Mouse (Mus musculus): ENCODE results near the gene Hnrnpr. TPM values are rescaled to one million over a fixed set of nuclear protein-coding genes. Genes with fewer than 3 reads are reported as not detected.

Gene Hnrnpr
- 10 to 100 TPM; 73.9 to 81.7 TPM for total RNA-seq (2021)
- long read RNA-seq, experiment 1, full-length matches to known transcripts = 90 of 111 reads
- long read RNA-seq, experiment 1, partial matches to known transcripts = 16 of 111 reads
- long read RNA-seq, experiment 1, other reads (novel, unspliced or antisense) = 5 of 111 reads
- long read RNA-seq, experiment 2, full-length matches to known transcripts = 21 of 25 reads
- long read RNA-seq, experiment 2, partial matches to known transcripts = 4 of 25 reads
- long read RNA-seq, experiment 2, other reads (novel, unspliced or antisense) = 0 of 25 reads

DNA sequence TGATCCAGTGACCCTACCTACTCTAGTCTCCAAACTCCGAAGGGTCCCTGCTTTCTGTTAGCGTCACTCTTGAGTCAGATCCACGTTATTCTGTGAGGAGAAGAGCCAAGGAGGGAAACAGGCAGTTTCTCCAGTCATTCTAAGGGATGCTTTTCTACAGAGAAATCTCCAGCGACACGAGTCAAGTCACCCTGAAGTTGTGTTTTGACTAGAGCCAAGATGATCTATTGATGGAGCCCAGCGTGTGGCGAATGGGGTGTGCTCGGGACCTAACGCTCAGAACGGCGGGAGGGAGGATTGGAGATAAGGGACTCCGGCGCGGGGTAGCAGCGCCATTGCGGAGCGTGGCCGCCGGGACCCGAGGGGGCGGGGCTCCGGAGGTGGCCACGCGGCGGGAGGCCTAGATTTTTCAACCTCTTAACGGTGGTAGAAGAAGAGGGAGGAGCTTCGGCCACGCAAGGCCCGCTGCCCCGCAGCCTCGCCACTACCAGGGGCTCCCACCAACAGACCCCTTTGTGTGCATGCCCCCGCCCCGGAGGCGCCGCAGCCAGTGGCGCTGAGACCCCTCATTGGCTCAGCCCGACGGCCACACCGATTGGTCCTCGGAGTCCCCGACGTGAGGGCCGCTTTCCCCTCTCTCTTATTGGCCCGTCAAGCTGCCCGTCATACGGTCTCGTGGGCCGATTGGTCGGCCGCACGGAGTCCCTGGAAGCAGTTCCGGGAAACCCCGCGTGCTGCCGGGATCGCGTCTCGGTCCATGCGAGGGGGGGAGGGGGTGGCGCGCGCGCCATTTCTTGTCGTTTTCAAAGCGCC is at the start of gene Hnrnpr:
Gene Hnrnpr, plus strand, starts transcription at position 714 of the 813 bp plus-strand sequence.
- peak; percentile 99 for DNase-seq

DNA sequence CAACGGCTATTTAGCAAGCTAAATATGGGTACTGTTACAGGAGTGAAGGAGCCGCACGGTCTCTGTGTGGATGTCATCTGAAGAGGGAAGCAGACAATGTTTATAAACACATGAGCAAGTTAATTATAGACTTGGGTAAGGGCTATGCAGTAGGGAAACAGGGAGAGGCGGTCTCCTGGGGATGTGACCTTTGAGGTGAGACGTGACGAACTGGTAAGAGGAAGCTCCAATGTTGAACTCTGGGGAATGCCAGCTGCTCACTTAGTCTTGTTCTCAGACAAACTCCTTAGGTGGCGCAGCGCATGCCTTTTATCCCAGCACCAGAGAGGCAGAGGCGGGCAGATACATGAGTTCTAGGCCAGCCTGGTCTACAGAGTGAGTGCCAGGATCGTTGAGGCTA is 48.8 kb upstream of the Hnrnpr start:
- no peak for DNase-seq

DNA sequence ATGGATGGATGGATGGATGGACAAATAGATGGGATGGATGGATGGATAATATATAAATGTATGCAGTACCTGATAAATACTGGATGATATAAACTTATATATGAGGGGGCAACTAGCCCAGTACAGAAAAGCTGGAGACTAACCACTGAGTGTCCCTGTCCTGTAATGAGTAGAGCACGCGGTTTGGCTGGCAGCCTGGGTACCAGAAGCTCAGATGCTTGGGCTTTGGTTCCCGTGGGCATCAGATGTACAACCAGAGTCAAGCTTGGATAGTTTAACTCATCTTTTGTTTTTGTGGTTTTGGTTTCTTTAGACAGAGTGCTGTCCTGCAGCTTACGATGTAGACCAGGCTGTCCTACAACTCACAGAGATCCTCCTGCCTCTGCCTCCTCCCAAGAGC is 47.2 kb upstream of the Hnrnpr start:
- no peak for DNase-seq

DNA sequence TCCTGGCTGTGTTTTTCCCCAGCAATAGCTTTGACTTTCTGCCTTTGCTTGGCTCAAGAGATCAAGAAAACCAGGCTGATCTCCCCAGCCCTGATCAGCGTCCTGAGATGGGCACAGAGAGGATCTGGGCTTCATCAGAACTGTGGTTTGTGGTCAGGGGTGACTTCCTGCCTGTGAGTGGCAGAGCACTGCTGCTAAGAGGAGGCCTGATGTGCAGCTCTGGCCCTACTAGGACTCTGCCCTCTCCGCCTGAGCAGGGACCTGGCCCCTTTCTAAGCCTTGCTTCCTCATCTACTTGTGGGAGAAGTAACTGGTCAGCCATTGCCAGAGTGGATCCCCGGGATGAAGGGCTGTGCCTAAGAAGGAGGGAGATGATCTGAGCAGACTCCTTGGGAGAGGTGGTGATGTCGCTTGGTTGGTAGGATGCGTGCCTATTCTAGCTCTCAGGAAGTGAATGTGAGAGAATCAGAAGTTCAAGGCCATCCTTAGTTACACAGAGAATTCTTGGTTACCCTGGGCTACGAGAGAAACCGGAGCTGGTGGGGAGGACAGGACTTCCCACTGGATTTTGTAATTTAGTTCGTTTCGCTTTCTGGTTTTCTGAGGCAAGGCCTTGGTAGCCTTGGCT is 43.9 kb upstream of the Hnrnpr start:
- DNase-seq = peak in 1 of 2 experiments; percentile 22

DNA sequence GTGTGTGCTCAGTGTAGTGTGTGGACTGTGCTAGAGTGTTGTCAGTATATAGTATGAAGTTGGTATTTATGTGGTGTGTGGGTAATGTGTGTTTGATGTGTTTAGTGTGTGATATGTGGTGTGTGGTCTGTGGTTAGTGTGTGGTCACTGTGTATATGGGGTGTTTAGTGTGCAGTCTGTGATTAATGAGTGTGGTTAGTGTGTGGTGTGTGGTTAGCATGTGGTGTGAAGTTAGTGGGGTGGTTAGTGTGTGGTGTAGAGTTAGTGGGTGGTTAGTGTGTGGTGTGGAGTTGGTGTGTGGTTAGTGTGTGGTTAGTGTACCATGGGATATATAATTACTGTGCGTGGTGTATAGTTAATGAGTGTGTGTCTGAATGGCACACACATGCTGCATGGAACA is 41.8 kb upstream of the Hnrnpr start:
- no peak for DNase-seq

DNA sequence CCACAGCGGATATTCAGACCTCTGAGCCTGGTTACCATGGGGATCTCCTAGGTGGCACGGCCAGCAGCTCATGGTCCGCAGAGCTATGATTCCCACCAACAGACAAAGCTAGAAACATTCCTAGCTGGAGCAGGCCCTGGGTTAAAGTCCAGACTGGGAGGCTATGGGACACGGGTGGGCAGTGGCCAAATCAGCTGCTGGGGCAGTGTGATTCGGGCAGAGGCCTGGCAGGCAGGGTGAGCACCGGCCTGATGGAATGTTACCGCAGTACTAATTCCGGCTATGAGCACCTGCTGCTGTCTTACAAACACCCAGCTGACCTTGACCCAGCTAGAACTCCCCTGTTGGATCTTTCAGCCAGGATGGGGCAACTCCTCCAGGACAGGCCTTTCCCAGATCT is 40.1 kb upstream of the Hnrnpr start:
- DNase-seq = no peak

DNA sequence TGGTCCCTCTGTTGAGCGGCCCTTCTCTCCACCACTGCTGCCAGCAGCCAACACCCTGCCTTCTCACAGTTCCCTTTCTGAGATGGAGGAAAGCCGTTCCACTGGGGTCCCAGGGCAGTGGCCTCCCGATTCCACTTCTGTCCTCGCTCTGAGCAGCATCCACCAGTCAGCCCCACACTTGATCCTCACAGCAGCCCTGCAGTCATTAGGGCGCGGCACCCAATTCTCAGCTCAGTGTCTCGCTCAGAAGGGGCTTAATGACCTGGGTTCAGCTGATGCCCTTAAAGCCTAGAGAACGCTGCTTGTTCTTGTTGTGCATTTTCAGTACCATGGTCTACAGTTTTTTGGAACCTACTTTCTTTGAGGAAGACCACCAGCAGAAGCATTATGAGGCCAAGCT is 29.6 kb upstream of the Hnrnpr start:
- DNase-seq = no peak

DNA sequence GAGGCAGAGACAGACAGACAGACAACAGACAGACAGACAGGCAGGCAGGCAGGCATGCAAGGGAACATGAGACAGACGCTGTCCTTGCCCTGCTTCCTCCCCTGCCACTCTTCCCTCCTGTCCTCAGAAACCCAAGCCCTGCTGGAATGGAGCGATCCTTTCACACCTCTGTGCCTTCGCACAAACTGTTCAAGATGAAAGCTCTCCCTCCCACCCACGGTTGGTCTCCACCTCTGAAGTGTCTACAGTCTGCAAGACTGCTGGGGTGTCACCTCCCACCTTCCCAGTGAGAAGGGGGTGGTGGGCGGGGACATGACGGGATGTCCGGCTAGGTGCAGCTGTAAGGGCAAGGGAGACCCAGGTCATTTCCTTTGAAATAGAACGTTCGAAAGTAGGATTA is 29.1 kb upstream of the Hnrnpr start:
- DNase-seq = no peak

DNA sequence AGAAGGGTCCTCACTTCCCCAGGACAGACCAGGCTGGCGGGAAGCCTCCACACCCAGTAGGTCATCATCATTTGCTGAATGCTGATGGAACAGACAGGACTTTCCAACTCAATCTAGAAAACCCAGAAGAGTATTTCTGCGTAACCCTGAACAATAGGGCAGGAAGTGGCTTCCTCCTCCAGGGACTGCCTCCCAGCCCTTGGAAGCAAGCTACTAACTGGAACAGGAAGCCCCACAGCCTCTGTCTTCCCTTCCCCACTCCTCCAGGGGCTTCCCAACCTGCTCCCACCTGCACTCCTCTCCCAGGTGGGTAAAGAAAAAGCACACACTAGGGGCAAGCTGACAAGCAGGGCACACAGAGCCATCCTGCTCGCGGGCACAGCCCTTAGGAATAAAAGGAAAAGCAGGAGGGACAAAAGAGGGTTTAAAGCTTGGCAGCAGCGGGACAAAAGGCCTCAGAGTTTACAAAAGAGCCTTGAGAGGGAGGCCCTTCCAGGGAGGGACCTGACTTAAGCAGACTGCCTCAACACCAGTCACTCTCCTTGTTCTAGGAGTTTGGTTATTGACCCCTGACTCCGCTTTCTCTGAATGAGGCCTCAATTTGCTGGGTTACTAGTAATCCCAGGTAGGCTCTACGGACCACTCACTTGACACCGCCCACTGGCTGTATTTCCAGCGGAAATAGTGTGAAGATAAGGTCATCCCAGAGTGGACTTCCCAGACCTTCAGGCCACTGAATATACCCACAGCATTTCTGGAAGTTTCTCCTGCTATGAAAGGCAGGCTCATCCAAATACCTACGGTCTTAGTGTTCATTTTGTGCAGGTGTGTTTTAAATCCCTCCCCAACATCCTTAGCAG is 27.9 kb upstream of the Hnrnpr start:
- DNase-seq = peak; percentile 10 to 33

DNA sequence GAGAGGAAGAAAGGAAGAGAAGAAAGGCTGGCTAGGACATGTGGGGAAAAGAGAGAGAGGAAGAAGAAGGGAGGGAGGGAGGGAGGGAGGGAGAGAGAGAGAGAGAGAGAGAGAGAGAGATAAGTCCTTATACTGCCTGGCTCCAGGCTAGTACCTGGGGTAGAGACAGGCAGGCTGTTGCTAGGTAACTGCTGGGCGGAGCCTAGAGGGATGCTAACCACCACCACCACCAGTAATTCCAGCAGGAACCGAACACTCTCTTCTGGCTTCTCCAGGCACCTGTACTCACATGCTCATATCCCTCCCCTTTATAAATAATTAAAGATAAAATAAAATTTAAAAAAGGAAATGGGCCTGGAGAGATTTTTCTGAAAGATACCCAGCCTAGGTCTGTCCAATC is 27.0 kb upstream of the Hnrnpr start:
- no peak for DNase-seq

DNA sequence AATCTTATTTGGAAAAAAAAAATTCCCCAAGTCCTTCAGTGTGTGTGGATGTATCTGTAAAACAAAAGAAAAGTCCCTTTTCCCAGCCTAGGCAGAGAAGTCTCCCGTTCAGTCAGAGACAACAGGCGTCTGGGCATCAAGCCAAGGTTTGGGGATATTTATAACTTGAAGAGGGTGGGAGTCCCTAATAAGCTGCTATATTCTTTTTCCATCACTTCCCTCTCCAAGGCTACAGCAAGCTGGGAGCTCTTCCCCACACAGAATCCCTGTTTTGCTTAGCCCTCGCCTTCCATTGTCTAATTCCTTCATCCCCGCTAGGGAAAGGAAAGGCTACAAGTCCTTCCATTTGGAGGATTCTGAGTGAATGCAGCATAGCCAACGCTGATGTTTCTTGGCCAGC is 26.3 kb upstream of the Hnrnpr start, which contains the start of gene Zfp46:
Gene Zfp46, plus strand, starts transcription at position 229 of the 400 bp plus-strand sequence.
- peak; percentile 67 to 82 for DNase-seq

DNA sequence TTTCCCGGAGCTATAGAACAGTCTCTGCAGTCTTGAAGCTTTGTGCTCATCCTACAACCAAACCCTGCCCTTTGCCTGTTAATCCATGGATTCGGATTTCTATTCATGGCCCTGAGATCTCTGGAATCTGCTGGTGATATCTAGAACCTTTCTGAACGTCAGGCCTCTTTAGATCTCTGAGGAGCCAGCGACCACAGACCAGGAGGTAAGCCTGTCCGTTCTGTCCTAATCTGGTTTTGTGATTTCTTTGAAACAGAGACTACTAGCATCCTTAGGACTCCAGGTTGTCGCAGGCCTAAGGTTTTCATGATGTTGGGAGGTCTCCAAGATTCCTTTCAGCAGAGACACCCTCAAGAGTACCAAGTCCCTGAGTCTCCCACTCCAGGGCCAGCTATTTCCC is 25.9 kb upstream of the Hnrnpr start:
- DNase-seq = no peak

DNA sequence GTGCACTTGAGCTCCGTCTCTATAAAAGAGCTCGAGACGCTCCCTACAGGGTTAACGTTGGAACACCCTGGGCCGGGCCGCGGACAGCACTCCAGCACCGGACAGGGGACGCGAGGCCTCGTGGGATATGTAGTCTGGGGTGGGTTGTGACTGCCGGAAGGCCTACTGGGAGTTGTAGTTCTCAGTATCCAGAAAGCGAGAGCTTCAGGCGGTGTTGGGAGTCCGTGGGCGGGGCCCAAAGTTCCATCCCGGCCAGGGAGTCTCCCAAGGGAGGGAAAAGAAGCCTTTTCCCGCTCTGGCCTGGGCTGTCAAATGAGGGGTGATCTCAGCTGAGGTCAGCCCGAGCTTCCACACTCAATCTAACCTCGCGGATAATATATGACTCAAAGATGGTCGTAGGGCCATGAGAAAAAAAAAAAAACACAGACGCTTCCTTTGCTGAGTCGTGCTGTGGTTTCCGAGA is 25.4 kb upstream of the Hnrnpr start:
- DNase-seq = peak; percentile 96

DNA sequence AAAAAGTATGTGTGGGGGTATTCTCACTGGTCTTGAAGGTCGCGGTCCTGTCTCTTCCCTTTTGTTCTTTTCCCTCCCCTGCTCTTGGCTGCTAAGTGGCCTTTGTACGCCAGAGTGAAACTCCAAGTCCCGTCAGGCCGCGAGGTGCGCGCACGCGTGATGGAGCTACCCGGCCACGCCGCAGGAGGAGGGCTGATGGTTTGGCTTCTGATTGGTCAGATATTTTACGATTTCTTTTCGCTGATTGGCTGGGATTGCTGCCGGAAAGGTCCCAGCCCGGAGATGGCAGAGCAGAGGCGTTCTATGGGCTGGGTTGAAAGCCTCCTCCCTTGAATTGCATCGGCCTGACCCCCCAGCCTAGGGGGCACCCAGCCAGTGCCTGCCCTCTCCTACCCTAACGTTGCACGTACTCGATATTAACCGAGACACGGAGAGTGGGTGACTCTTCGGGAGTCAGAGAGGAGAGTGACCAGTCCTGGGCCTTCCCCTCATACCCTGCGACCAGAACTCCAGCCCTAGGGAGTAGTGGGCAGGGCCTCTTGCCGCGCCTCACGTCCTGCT is 24.9 kb upstream of the Hnrnpr start:
- DNase-seq = peak; percentile 97 to 98

DNA sequence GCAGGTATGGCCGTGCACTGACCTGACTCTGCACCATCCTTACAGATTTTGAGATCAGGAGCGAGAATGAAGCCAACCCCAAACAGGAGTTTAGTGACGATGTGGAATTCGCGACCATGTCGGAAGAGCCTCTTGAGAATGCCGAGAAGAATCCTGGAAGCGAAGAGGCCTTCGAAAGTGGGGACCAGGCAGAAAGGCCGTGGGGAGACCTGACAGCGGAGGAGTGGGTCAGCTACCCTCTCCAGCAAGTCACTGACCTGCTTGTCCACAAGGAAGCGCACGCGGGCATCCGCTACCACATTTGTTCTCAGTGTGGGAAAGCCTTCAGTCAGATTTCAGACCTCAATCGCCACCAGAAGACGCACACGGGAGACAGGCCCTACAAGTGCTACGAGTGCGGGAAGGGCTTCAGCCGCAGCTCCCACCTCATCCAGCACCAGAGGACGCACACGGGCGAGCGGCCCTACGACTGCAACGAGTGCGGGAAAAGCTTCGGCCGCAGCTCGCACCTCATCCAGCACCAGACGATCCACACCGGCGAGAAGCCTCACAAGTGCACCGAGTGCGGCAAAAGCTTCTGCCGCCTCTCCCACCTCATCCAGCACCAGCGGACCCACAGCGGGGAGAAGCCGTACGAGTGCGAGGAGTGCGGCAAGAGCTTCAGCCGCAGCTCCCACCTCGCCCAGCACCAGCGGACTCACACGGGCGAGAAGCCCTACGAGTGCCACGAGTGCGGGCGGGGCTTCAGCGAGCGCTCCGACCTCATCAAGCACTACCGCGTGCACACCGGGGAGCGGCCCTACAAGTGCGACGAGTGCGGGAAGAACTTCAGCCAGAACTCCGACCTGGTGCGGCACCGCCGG is 20.6 kb upstream of the Hnrnpr start:
- DNase-seq = no peak

DNA sequence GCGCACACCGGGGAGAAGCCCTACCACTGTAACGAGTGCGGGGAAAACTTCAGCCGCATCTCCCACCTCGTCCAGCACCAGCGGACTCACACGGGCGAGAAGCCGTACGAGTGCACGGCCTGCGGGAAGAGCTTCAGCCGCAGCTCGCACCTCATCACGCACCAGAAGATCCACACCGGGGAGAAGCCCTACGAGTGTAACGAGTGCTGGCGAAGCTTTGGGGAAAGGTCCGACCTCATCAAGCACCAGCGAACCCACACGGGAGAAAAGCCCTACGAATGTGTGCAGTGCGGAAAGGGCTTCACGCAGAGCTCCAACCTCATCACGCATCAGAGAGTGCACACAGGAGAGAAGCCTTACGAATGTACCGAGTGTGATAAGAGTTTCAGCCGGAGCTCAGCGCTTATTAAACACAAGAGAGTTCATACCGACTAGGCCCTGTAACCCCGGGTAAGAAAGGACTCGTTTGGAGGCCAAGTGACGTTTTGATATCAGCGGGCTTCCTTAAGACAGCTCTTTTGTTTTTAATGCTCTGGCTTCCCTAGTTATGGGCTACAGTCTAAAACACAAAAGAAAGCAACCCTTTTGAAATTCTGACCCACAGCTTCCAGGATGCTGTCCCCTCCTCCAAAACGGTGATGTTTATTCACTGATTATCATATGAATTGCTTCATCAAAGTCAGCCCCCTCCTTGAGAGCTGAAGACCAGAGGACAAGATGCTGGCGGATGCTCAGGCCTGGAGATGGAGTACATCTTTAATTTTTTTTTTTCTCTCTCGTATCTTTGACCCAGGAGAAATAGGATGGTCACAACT is 19.8 kb upstream of the Hnrnpr start:
- DNase-seq = no peak

DNA sequence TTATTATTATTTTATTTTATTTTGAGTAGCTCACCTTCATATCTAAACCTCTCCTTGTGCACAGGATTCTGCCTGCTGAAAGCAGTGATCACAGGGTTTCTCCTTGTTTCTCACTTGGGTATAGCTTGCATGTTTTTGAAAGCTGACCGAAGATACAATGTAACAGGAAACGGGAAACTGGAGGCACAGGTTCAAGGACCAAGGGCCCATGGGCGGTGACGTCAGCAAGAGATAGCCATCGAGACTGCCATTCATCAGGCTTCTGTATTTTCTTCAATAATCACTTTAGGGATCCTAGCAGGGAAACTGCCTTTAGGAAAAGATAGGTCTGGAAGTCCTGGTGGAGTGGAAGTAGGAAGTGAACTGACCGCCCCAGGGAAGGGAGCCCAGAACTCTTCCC is 19.1 kb upstream of the Hnrnpr start:
- DNase-seq = no peak

DNA sequence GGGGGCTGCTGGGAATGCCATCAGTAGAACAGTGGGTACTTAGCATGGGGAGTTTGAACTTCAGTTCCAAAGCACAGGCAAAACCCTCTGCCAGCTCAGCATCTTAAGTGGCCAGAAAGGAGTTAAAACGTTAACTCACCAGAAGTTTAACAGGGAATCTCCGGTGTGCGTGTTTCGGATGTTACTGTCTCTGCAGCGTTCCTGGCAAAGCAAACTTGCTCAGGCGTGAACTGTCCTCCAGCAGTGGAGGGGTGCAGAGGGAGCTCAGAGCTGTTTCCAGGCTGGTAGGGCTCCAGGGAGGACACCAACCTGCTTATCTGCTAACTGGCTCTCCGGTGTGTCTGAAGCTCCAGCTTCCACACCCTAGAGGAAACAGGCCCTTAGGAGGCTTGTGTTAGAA is 14.8 kb upstream of the Hnrnpr start:
- DNase-seq = no peak

DNA sequence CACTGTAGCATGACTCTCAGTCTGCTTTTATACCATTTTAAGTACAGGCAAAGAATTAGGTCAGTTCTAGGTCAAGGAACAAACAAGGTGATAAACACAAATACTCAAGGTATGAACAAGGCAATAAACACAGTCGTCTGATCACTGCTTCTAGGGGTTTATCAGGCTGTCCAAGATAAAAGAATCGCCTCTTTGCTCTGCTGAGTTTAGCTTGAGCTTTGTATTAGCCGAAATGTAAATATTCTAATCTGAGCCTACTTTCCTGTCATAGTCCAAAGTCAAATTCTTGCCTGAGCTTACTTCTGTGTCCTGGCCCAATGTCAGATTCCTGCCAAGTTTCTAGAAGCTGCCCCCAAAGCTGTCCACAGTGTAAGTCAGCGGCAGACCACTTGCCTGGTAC is 8.3 kb upstream of the Hnrnpr start:
- no peak for DNase-seq

DNA sequence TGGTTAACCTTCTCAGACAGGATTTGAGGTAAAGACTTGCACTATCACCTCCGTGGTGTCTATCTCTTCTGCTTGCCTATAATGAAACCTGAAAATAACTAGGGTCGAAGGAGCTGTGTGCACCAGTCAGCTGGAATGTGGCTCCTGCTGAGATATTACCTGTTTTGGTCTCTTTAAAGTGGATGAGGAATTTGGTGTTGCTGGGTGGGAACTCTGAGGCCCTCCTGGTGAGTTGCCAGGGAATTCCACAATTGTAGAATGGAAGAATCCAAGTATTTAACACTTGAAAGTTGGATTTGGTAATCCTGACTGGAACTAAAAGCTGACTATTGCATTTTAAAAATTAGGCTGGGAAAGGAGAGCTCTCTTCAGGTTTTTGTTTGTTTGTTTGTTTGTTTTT is 6.6 kb upstream of the Hnrnpr start:
- no peak for DNase-seq

Data from adrenal gland, postnatal 36 days (tissue).